Mouse (Mus musculus): ENCODE measurements around the gene Rpap2. TPM values are rescaled to one million over a fixed set of nuclear protein-coding genes. Genes with fewer than 3 reads are reported as not detected.

Rpap2 gene
- polyA plus RNA-seq, 1 experiment = 9.7 TPM

GRCm38 (mm10) chr5:107652055-107652660 lies 55.0 kb downstream of the Rpap2 start:
- Histone ChIP-seq H3K27me3 (ENCODE audit: control insufficient read depth, insufficient read depth, insufficient read length) (no peaks in the 10 kb centered on the region), H3K36me3 (ENCODE audit: control insufficient read depth, insufficient read depth) (peaks cover 5% of the 10 kb centered on the region), H3K4me2 (ENCODE audit: low read depth) (no peak overlapping the region), H3ac (ENCODE audit: control insufficient read depth, insufficient read length) (no peak overlapping the region), H3K79me2 (ENCODE audit: control insufficient read depth, insufficient read depth) (no peaks in the 10 kb centered on the region), H3K4me3 (no peak overlapping the region)
- no peak for TF ChIP-seq POLR2AphosphoS2 (IDR thresholded peaks at IDR 0.05; ENCODE audit: insufficient read length, low read depth)
- no peak for TF ChIP-seq USF1 (IDR thresholded peaks at IDR 0.05; ENCODE audit: low read depth)
- TF ChIP-seq TCF3 (IDR thresholded peaks at IDR 0.05; ENCODE audit: insufficient read length, low read depth) = no peak
- TF ChIP-seq REST (IDR thresholded peaks at IDR 0.05; ENCODE audit: insufficient read depth, insufficient read length) = no peak
- no peak for TF ChIP-seq MAX (IDR thresholded peaks at IDR 0.05; ENCODE audit: low read depth)
- TF ChIP-seq POLR2A (IDR thresholded peaks at IDR 0.05; ENCODE audit: insufficient read length, low read depth) = no peak
- no peak for TF ChIP-seq SRF (IDR thresholded peaks at IDR 0.05; ENCODE audit: control insufficient read depth, insufficient read length, low read depth)

GRCm38 (mm10) chr5:107678392-107678791 lies 81.2 kb downstream of the Rpap2 start:
- no peaks in the 10 kb centered on the region for H3K36me3 ChIP-seq (ENCODE audit: control insufficient read depth, insufficient read depth)
- H3ac ChIP-seq (ENCODE audit: control insufficient read depth, insufficient read length) = no peak overlapping the region
- H3K4me3 ChIP-seq = no peak overlapping the region
- no peak overlapping the region for H3K4me2 ChIP-seq (ENCODE audit: low read depth)
- H3K79me2 ChIP-seq (ENCODE audit: control insufficient read depth, insufficient read depth) = no peaks in the 10 kb centered on the region
- TF ChIP-seq SRF (IDR thresholded peaks at IDR 0.05; ENCODE audit: control insufficient read depth, insufficient read length, low read depth) (no peak), POLR2AphosphoS2 (IDR thresholded peaks at IDR 0.05; ENCODE audit: insufficient read length, low read depth) (no peak), MAX (IDR thresholded peaks at IDR 0.05; ENCODE audit: low read depth) (no peak), REST (IDR thresholded peaks at IDR 0.05; ENCODE audit: insufficient read depth, insufficient read length) (no peak), MYOD1 (IDR thresholded peaks at IDR 0.05; ENCODE audit: control insufficient read depth in 1 of 3, insufficient read length in 2 of 3, low read depth in 2 of 3) (no peak)
- H3K27me3 ChIP-seq (ENCODE audit: control insufficient read depth, insufficient read depth, insufficient read length) = no peaks in the 10 kb centered on the region

- H3K4me2 ChIP-seq (ENCODE audit: low read depth) = no peak overlapping the region
- no peak overlapping the region for H3ac ChIP-seq (ENCODE audit: control insufficient read depth, insufficient read length)
- no peak for TF ChIP-seq USF1 (IDR thresholded peaks at IDR 0.05; ENCODE audit: low read depth)
- TF ChIP-seq E2F4 (IDR thresholded peaks at IDR 0.05; ENCODE audit: insufficient read depth) = no peak
- no peak for TF ChIP-seq POLR2A (IDR thresholded peaks at IDR 0.05; ENCODE audit: insufficient read length, low read depth)
- no peak for TF ChIP-seq TCF12 (IDR thresholded peaks at IDR 0.05; ENCODE audit: insufficient read depth, poor library complexity, severe bottlenecking)
- TF ChIP-seq CEBPB (IDR thresholded peaks at IDR 0.05; ENCODE audit: insufficient read depth, poor library complexity, severe bottlenecking) = no peak
- no peak for TF ChIP-seq TCF3 (IDR thresholded peaks at IDR 0.05; ENCODE audit: insufficient read length, low read depth)
- no peak for TF ChIP-seq MAX (IDR thresholded peaks at IDR 0.05; ENCODE audit: low read depth)
- no peak for TF ChIP-seq REST (IDR thresholded peaks at IDR 0.05; ENCODE audit: insufficient read depth, insufficient read length)
- TF ChIP-seq MYOD1 (IDR thresholded peaks at IDR 0.05; ENCODE audit: control insufficient read depth in 1 of 3, insufficient read length in 2 of 3, low read depth in 2 of 3) = no peak
- no peak for TF ChIP-seq POLR2AphosphoS2 (IDR thresholded peaks at IDR 0.05; ENCODE audit: insufficient read length, low read depth)
- TF ChIP-seq SRF (IDR thresholded peaks at IDR 0.05; ENCODE audit: control insufficient read depth, insufficient read length, low read depth) = no peak
- no peaks in the 10 kb centered on the region for H3K79me2 ChIP-seq (ENCODE audit: control insufficient read depth, insufficient read depth)
- no peaks in the 10 kb centered on the region for H3K36me3 ChIP-seq (ENCODE audit: control insufficient read depth, insufficient read depth)
- H3K27me3 ChIP-seq (ENCODE audit: control insufficient read depth, insufficient read depth, insufficient read length) = no peaks in the 10 kb centered on the region
- no peak overlapping the region for H3K4me3 ChIP-seq
Observed at GRCm38 (mm10) chr5:107681300-107681699, 84.1 kb downstream of the Rpap2 start.

GRCm38 (mm10) chr5:107684380-107684779 lies 87.2 kb downstream of the Rpap2 start:
- Histone ChIP-seq H3K36me3 (ENCODE audit: control insufficient read depth, insufficient read depth) (no peaks in the 10 kb centered on the region), H3K79me2 (ENCODE audit: control insufficient read depth, insufficient read depth) (no peaks in the 10 kb centered on the region), H3ac (ENCODE audit: control insufficient read depth, insufficient read length) (no peak overlapping the region), H3K27me3 (ENCODE audit: control insufficient read depth, insufficient read depth, insufficient read length) (no peaks in the 10 kb centered on the region), H3K4me2 (ENCODE audit: low read depth) (no peak overlapping the region), H3K4me3 (no peak overlapping the region)
- TF ChIP-seq MYOD1 (IDR thresholded peaks at IDR 0.05; ENCODE audit: control insufficient read depth in 1 of 3, insufficient read length in 2 of 3, low read depth in 2 of 3) (no peak), MAX (IDR thresholded peaks at IDR 0.05; ENCODE audit: low read depth) (no peak), MYOG (IDR thresholded peaks at IDR 0.05; ENCODE audit: control insufficient read depth in 1 of 3, insufficient read depth in 1 of 3, insufficient read length in 2 of 3, low read depth in 2 of 3) (no peak), REST (IDR thresholded peaks at IDR 0.05; ENCODE audit: insufficient read depth, insufficient read length) (no peak), TCF12 (IDR thresholded peaks at IDR 0.05; ENCODE audit: insufficient read depth, poor library complexity, severe bottlenecking) (no peak)

GRCm38 (mm10) chr5:107687161-107687560 lies 90.0 kb downstream of the Rpap2 start:
- peak overlapping the region; percentile 78 for H3K4me2 ChIP-seq (ENCODE audit: low read depth)
- no peaks in the 10 kb centered on the region for H3K79me2 ChIP-seq (ENCODE audit: control insufficient read depth, insufficient read depth)
- H3K27me3 ChIP-seq (ENCODE audit: control insufficient read depth, insufficient read depth, insufficient read length) = no peaks in the 10 kb centered on the region
- TF ChIP-seq MYOG (IDR thresholded peaks at IDR 0.05; ENCODE audit: control insufficient read depth in 1 of 3, insufficient read depth in 1 of 3, insufficient read length in 2 of 3, low read depth in 2 of 3) = no peak
- H3K4me3 ChIP-seq = no peak overlapping the region
- no peaks in the 10 kb centered on the region for H3K36me3 ChIP-seq (ENCODE audit: control insufficient read depth, insufficient read depth)
- H3ac ChIP-seq (ENCODE audit: control insufficient read depth, insufficient read length) = no peak overlapping the region

Measured in myocyte (in vitro differentiated cells).